Mouse (Mus musculus) large intestine, adult 2 months (tissue): ENCODE results near the gene Coro1b. TPM values are rescaled to one million over a fixed set of nuclear protein-coding genes. Genes with fewer than 3 reads are reported as not detected.

Experiments used
- DNase-seq: peaks from one replicate; pipeline ENCODE4 v3.0.0-alpha.2; 2012; ENCODE audit warnings: low read depth, low spot score
- WGBS: fragments of 180-500 bp; shearing (Covaris S2); methylation state at CpG from one replicate; pipeline ENCODE4 v1.1.7; 2018; 5-methylcytosine and 5-hydroxymethylcytosine counted together
- polyA plus RNA-seq: library from polyadenylated mRNA; depleted of rRNA; stranded (reverse); fragments of >200 nt; gene quantifications from 2 replicates; pipeline ENCODE4 v1.2.3, GENCODE M21; 2012

Gene Coro1b
- polyA plus RNA-seq, 1 experiment: 385 TPM

GRCm38 (mm10) chr19:4137913-4138312 lies 10.5 kb upstream of the Coro1b start:
- 49% methylated on average over 5 of the region's 5 CpGs for WGBS

GRCm38 (mm10) chr19:4139446-4139845 lies 9.0 kb upstream of the Coro1b start, which contains the start of gene Gpr152:
Gene Gpr152 (plus strand): TSS chr19:4139787.
- DNase-seq: no peak
- 95% methylated on average over 2 of the region's 2 CpGs for WGBS

More at GRCm38 (mm10) chr19:4137913-4138312, 10.5 kb upstream of the Coro1b start:
- no peak for DNase-seq

GRCm38 (mm10) chr19:4140147-4140546 lies 8.3 kb upstream of the Coro1b start:
- WGBS: 84% methylated on average over 6 of the region's 6 CpGs
- no peak for DNase-seq

- 85% methylated on average over 18 of the region's 18 CpGs for WGBS
- DNase-seq: no peak
Measured at GRCm38 (mm10) chr19:4142416-4143173, 5.8 kb upstream of the Coro1b start.

GRCm38 (mm10) chr19:4143759-4144268 lies 4.6 kb upstream of the Coro1b start, which contains the start of gene Cabp4:
Gene Cabp4 (minus strand): TSS chr19:4144033.
- DNase-seq: no peak
- WGBS: 73% methylated on average over 7 of the region's 7 CpGs

- DNase-seq: no peak
- WGBS: 71% methylated on average over 16 of the region's 16 CpGs
Measured at GRCm38 (mm10) chr19:4144550-4145498, 3.6 kb upstream of the Coro1b start.

- WGBS: 94% methylated on average over 5 of the region's 5 CpGs
- no peak for DNase-seq
Measured at GRCm38 (mm10) chr19:4145936-4146335, 2.5 kb upstream of the Coro1b start.

- DNase-seq: no peak
- WGBS: 81% methylated on average over 12 of the region's 12 CpGs
Measured at GRCm38 (mm10) chr19:4146366-4147021, 1.9 kb upstream of the Coro1b start.

GRCm38 (mm10) chr19:4147022-4147405 lies 1.4 kb upstream of the Coro1b start:
- WGBS: 71% methylated on average over 3 of the region's 3 CpGs
- DNase-seq: no peak

- no peak for DNase-seq
- 44% methylated on average over 9 of the region's 9 CpGs for WGBS
Measured at GRCm38 (mm10) chr19:4147782-4148490, 483 bp upstream of the Coro1b start.

- WGBS: 0% methylated on average over 8 of the region's 8 CpGs
- DNase-seq: no peak
Measured at GRCm38 (mm10) chr19:4148819-4149218, 400 bp downstream of the Coro1b start.

GRCm38 (mm10) chr19:4149283-4149682 lies 864 bp downstream of the Coro1b start:
- 36% methylated on average over 11 of the region's 11 CpGs for WGBS
- no peak for DNase-seq

GRCm38 (mm10) chr19:4149764-4150461 lies 1.5 kb downstream of the Coro1b start:
- no peak for DNase-seq
- WGBS: 85% methylated on average over 17 of the region's 17 CpGs

GRCm38 (mm10) chr19:4150567-4151487 lies 2.4 kb downstream of the Coro1b start:
- 88% methylated on average over 22 of the region's 22 CpGs for WGBS
- DNase-seq: no peak

GRCm38 (mm10) chr19:4151488-4151860 lies 3.1 kb downstream of the Coro1b start:
- DNase-seq: no peak
- 72% methylated on average over 5 of the region's 5 CpGs for WGBS

- 79% methylated on average over 5 of the region's 5 CpGs for WGBS
- DNase-seq: no peak
Measured at GRCm38 (mm10) chr19:4151898-4152297, 3.5 kb downstream of the Coro1b start.

- WGBS: 90% methylated on average over 8 of the region's 8 CpGs
- DNase-seq: no peak
Measured at GRCm38 (mm10) chr19:4152445-4153231, 4.2 kb downstream of the Coro1b start.
